Mouse (Mus musculus) small intestine, adult 10 weeks (tissue): ENCODE data around the gene 0610040J01Rik. TPM values are rescaled to one million over a fixed set of nuclear protein-coding genes. Genes with fewer than 3 reads are reported as not detected.

ENCODE experiments used
- polyA plus RNA-seq: library from polyadenylated mRNA; stranded (reverse); fragments of 350-450 nt; fragmentation: Illumina TruSeq; extraction: RNeasy Lipid Tissue Mini Kit (QIAGEN cat#74804); gene quantifications from one replicate; pipeline ENCODE4 v1.2.3, GENCODE M21; 2014; ENCODE audit warnings: low replicate concordance

Gene 0610040J01Rik
- polyA plus RNA-seq = 26.4 TPM

DNA sequence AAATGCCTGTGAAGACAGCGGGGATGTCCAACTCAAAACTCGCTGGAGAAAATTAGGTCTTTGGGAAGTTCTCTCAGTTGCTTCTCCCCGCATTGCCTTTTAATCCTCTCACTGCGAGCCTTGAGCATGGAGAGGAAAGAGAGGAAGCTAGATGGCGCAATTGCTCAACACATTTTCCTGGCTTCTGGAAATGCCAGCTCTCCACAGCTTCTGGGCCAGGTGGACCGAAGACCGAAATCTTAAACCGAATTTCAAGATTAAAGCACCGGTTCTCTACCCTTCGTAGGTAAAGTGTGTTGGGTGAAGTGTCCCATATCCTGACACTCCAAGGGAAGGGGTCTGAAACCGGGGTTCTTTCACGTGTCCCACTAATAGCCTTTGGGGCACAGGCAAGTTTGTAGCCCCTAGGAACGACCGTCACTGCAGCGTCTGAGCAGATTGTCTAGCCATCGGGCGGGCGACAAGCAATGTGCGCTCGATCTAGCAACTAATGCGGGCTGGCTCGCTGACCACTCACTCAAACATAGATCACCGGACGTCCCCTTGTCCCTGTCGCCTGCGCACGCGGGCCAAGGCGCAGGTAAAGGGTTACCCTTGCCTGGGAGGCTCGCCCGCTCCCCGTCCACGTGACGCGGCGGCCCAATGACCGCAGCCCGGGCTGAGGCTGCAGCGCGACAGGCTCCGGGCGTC lies at the start of gene 0610040J01Rik:
Gene 0610040J01Rik, plus strand, starts transcription at position 545 of the 690 bp plus-strand sequence.

Other genes starting within 250 kb of the 0610040J01Rik start
- gene Nwd2, start 163.3 kb upstream of the 0610040J01Rik start, polyA plus RNA-seq = not detected
- gene Rell1, start 156.5 kb downstream of the 0610040J01Rik start, polyA plus RNA-seq = 13.5 TPM